Mouse (Mus musculus) splenic B cell, adult 2 months (primary cell): ENCODE measurements around the gene Xxylt1.

Source experiments
- DNase-seq: peaks from one replicate; pipeline ENCODE4 v3.0.0-alpha.2; 2011; ENCODE audit warnings: low read depth, low spot score
- H3K27me3 ChIP-seq: 2 replicates; pipeline ENCODE4 v1.6.1; 2012; ENCODE audit warnings: mild to moderate bottlenecking, low read length, moderate library complexity, mixed read lengths; ENCODE audit not compliant: control insufficient read depth, poor library complexity, insufficient read depth, severe bottlenecking
- H3K36me3 ChIP-seq: 2 replicates; pipeline ENCODE4 v1.6.1; 2012; ENCODE audit warnings: mild to moderate bottlenecking, low read length, moderate library complexity, mixed read lengths; ENCODE audit not compliant: control insufficient read depth, poor library complexity, insufficient read depth, severe bottlenecking

The Xxylt1 gene

DNA sequence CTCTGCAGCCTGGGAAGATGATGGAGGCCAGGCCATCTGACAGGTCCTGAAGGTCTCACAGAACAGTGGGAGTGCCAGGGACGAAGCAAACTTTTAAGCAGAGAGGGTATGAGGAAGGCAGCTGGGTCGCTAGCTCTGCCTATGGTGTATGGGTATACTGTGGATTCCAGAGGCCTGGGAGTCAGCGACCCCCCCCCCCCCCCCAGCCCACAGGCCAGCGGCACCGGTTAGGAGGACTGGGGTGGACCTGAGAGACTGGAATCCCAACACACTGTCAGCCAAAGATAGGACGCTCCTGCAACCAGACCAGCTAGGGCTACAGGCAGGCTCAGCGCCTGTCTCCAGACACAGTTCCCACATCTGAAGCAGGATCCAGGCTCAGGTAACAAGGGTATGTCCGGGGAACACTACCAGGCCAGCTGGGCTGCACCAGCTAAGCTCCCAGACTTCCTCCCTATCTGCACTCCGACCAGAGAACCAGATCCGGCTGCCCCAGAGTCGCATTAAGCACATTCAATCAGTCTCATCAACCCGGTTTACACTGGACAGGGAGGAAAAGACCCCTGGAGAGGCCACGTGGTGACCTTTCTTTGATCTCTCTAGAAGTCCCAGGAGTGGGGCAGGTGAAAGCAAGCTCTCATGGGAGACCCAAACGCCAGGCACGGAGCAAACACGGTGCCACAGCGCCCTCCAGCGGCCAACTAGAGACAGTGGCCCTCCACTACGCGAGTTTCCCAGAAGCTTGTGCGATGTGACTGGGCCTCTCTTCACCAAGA, 10.7 kb downstream of the Xxylt1 start:
- 0 out of 2 replicates have a peak, but pooled peaks cover 2% of the 10 kb centered on the region for H3K36me3 ChIP-seq
- peak; percentile 91 for DNase-seq
- no peaks in the 10 kb centered on the region for H3K27me3 ChIP-seq

DNA sequence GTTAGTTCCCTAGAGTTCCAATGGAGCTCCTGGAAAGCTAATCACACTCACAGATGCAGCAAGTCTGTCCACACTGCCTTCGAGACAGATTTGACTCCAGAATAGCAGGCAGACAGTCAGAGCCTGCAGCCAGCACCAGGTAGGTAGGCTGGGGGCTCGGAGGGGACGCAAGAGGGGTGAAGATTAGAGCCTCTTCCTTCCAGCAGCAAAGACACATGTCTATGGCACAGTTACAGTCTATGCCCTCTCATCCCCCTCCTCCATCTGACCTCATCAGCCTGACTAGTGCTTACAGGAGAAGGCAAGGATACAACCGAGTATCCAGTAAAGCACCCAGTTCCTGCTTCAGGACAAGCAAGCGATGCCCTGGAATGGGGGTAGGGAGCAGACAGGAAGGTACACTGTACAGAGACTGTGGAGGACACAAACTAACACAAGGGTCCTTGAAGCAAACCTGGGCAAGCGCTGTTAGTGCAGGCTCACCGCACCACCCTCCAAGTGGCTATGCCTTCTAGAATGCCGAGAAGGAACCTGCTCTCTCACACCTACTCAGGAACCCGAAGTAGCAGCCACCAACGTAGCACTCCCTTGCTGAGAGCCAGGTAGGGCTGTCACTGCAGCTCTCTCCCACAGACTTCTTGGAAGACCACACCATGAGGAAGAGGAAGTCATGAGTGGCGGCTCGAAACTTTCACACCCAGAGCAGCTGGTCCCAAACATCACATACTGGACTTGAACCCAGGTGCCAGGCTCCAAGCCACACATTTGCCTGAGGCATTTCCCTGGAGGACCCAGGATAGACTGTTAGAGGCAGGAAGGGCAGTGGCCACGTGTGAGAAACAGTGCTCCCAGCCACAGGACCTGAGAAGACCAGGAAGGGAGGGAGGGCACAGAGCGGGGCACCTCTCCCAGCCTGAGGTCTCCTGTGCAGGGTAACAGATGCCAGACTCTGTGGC, 11.7 kb downstream of the Xxylt1 start:
- 0 out of 2 replicates have a peak, but pooled peaks cover 2% of the 10 kb centered on the region for H3K36me3 ChIP-seq
- H3K27me3 ChIP-seq = no peaks in the 10 kb centered on the region
- no peak for DNase-seq

DNA sequence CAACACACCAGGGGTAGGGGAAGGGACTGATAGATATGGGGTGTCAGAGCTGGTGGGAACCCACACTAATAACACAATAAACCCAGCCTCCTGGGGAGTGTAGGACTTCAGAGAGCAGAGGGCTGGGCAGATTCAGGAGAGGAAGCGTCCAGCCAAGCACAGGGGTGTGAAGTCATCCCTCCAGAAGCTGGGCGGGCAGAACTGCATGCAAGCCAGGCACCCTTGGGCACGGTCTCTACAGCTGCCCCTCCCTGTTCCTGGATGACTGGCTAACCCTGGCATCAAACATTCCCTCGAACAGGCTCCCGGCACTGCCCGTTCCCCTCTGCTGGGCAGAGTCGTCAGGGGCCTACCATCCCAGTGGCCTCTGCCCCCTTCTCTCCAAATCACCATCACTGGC, 13.0 kb downstream of the Xxylt1 start:
- no peak for DNase-seq
- Histone ChIP-seq H3K27me3 (no peaks in the 10 kb centered on the region), H3K36me3 (0 out of 2 replicates have a peak, but pooled peaks cover 2% of the 10 kb centered on the region)

DNA sequence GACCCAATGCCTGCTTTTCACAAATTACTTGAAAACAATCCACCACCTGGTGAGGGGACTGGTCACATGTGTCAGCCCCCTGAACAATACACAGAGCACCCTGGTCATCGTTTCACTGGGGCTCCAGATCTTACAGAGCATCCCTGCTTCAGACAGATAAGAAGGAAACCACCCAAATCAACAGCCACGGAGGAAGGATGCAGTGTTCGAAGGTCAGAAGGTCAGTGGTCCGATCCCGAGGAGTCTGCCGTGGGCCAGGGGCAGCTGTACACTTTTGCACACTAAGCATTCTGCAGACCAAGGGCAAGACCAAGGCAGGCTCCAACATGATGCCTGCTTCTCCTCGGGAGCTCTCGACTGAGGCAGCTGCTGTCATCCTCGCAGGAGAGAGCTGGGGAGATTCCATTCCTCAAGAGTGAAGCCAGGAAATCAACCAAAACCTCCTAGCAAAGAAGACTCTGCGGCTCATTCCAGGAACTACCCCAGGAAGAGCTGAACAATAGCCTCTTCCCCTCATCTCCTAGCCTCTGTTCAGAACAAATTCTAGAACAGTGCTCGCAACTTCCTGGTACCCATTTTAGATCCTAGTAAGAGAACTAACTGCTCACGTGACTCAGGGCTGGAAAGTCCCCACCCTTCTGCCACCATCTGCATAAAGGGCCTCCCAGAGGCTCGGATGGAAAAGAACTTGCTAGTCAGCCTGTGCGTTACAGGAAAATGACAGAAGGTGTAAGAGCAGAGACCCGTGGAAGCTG, 14.7 kb downstream of the Xxylt1 start:
- H3K36me3 ChIP-seq = no peaks in the 10 kb centered on the region
- DNase-seq = peak; percentile 94
- no peaks in the 10 kb centered on the region for H3K27me3 ChIP-seq

DNA sequence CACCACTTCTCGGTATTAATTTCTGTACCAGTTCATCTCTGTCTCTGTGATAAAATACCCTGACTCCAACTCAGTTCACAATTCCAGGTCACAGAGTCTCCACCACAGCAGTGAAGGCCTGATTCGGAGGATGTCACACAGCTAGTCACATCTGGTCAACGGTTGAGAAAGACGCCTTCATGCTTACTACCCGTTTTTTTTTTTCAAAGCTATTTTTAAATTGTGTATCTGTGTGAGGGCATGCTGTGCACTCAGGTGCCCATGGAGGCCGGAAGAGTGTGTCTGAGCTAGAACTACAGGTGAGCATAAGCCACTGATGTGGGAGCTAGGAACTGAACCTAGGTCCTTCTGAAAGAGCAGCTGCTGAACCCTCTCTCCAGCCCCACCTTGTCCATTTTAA, 16.4 kb downstream of the Xxylt1 start:
- peak; percentile 62 for DNase-seq
- Histone ChIP-seq H3K27me3 (no peaks in the 10 kb centered on the region), H3K36me3 (no peaks in the 10 kb centered on the region)

DNA sequence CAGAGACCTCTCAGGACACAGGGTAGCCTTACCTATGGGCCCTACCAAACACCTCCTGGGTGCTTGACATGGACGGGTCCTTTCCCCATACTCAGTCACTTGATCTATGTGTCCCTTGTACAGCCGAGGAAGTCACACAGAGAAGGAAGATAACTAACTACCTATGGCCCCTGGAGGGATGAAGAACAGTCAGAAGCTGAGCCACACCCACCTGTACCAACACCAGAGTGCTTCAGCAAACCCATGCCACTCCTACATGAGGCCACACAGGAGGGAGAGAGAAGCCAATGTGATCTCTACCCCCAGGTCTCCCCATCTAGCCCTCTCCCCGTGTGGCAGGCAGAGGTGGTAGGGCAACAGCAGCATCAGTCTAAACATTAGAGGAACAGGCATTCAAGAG, 18.3 kb downstream of the Xxylt1 start:
- H3K27me3 ChIP-seq = no peaks in the 10 kb centered on the region
- no peaks in the 10 kb centered on the region for H3K36me3 ChIP-seq
- DNase-seq = no peak

DNA sequence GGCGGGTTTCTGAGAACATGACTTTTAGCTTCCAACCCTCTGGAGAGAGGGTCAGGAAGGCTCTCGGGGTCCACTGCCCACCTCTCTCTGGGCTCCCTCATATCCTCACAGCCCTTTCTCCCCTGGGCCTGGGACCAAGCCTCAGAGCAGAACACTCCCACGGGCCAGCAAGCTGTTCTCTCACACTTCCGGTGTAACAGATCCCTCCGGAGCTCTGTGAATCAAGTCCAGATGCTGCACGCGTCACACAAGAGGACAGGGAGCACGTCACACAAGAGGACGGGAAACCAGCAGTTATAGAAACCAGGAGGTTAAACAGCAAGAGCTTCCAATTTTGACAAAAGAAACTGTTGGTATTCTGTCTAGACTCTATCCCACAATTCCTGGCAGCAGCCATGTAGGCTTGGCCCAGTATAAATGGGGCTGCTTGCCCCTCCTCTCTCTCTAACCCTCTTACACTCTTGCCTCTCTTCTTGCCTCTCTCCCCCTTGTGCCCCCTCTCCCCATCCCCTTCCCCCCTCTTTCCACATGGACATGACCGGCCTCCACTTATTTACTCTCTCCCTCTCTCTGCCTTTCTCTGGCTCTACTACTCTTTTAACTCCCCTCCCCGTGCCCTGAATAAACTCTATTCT, 19.9 kb downstream of the Xxylt1 start:
- no peak for DNase-seq
- no peaks in the 10 kb centered on the region for H3K36me3 ChIP-seq
- no peaks in the 10 kb centered on the region for H3K27me3 ChIP-seq

DNA sequence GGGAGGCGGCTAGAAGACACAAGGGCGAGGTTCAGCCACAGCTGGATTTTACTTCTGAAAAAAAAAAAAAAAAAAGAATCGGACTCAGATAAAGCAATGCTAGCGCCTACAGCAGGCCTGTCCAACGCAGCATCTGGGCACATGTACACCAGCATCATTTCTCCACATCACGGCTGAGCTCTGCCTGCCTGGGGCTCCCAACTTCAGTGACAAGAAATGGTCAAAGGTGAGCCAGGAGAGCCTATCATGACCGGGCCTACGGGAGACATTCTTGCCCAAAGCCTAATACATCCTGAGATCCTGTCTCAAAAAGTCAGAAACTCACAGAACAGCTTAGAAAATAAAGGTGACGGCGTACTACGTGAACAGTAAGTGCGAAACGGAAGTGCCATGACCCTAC, 20.5 kb downstream of the Xxylt1 start:
- Histone ChIP-seq H3K36me3 (no peaks in the 10 kb centered on the region), H3K27me3 (no peaks in the 10 kb centered on the region)
- no peak for DNase-seq

DNA sequence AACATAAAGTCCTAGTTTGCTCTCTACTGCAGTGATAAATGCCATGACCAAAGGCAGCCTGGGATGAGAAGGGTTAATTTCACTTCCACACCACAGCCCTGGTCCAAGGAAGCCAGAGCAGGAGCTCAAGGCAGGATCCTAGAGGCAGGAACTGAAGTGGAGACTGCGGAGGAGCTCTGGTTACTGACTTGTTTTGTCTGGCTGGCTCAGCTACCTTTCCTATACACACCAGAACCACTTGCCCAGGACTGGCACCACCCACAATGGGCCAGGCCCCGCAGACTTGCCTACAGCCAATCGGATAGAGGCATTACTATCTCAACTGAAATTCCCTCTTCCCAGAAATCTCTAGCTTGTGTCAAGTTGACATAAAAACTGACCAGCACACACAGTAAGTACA, 21.0 kb downstream of the Xxylt1 start:
- DNase-seq = no peak
- Histone ChIP-seq H3K27me3 (no peaks in the 10 kb centered on the region), H3K36me3 (no peaks in the 10 kb centered on the region)

DNA sequence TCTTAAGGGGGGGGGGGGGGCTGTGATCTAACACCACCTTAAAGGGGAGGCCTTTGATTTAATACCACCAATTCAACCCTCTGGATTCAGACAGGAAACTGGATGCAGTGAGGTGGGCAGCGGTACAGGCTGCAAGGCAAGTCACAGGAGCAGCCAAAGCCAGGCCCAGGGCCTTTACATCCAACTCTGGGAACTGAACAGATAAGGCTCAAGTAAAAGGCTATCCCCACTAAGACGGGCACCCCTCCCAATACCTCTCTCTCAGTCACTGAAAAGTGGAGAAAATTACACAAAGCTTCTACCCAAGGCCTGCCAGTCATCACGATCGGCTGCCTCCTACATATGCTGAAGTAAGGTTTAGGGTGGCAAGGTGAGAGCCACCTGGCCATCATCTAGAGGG, 21.5 kb downstream of the Xxylt1 start:
- DNase-seq = no peak
- Histone ChIP-seq H3K36me3 (no peaks in the 10 kb centered on the region), H3K27me3 (no peaks in the 10 kb centered on the region)

DNA sequence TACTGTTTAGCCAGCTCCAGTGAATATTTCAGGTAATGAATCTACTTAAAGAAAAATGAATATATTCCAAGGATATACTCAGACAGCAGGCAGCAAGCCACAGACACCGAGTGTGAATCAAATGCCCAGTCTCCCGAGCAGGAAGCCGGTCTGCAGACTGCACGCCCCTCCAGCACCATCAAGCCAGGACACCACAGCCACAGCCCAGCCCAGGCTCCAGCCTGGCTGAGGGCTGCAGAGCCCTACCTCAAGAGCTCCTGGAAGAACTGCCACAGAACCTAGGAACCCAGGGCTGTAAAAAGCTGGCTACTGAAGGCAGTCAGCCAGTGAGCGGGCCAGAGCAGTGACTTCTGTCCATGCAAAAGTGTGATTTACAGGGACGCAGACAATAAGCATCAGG, 28.4 kb downstream of the Xxylt1 start:
- DNase-seq = no peak
- Histone ChIP-seq H3K36me3 (no peaks in the 10 kb centered on the region), H3K27me3 (no peaks in the 10 kb centered on the region)

DNA sequence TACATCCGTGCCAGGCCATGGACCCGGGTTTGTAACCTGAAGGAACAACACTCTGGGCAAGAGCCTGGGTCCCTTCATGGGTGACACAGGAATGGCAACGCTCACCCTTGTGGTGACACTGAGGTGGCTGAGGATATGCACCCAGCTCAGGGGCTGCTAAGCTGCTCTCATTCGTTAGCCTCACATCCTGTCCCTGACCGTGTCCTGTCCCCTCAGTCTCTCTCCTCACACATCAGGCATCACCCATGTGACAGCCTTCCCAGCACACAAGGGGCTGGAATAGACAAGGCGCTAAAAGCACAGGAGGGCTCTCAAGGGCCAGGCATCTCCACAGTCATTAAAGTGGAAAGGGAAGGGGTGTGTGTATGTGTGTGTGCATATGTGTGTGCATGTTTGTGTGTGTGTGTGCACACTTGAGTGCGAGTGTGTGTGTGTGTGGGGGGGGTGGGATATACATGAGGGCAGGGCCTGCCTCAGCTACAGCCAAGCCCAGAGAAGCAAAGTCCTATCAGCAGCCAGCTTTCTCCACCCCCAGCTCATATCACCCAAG, 29.0 kb downstream of the Xxylt1 start:
- H3K36me3 ChIP-seq = no peaks in the 10 kb centered on the region
- DNase-seq = no peak
- H3K27me3 ChIP-seq = no peaks in the 10 kb centered on the region

DNA sequence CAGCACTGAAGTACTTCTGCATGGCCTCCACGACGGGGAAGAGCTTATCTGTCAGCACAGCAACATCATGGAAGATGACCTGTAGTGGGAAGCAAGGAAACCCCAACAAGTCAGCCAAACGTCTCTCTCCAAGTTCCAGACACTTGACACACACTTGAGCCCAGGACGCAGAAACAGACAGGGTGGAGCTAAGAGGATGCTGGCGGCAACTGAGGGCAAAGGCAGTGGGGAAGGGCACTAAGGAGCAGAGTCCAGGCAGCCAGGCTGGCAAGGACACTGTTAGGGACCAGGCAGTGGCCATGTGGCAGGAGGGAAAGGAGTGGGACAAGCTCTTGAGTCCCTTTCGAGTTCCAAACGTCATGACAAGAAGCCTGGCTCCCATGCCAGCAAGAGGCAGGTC, 30.5 kb downstream of the Xxylt1 start:
- no peaks in the 10 kb centered on the region for H3K27me3 ChIP-seq
- no peaks in the 10 kb centered on the region for H3K36me3 ChIP-seq
- no peak for DNase-seq

DNA sequence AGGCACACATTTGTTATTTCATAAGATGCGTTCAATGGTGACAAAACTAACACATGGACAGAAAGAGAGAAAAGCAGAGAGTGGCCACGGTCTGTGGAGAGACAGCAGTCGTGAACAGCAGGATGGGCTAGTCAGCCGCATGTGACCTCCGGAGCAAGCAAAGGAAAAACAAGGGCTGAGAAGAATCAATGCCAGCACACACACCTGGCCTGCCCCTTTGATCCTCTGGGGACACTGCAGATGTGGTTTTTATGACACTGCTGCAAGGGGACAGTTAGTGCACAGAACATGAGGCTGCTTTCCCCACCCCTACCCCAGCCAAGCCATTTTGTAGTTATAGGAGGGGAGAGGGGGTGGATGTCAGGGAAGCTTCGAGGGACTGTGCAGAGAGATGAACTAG, 33.0 kb downstream of the Xxylt1 start:
- Histone ChIP-seq H3K27me3 (no peaks in the 10 kb centered on the region), H3K36me3 (no peaks in the 10 kb centered on the region)
- DNase-seq = peak; percentile 48
